Mouse (Mus musculus): ENCODE data around the gene Olfr1348.
"Not testable (repeated sequence)": the region's sequence is repeated elsewhere in the genome, so short reads cannot be mapped to it uniquely, and the experiment has no call there.

Gene Olfr1348

DNA sequence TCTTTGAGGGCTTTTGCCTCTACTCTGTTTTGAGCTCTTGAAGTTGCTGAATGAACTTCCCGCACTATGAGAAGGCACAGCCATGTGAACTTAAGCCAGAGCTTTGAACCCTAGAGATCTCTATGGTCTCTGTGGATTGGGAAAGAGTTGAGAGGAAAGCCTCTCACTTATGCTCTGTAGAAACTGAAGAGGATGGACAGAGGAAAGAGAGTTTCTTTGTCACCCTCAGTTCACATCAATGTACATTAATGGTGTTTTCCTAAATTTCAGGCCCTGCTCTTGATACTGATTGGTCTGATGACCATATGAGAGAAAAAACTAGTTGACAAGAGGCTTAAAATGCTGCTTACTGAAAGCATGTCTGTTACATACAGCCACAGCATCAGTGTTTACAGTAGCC is at the start of gene Olfr1348:
Gene Olfr1348, minus strand, starts transcription at position 101 of the 400 bp plus-strand sequence.
- no peak for DNase-seq (ENCODE audit: low spot score)

DNA sequence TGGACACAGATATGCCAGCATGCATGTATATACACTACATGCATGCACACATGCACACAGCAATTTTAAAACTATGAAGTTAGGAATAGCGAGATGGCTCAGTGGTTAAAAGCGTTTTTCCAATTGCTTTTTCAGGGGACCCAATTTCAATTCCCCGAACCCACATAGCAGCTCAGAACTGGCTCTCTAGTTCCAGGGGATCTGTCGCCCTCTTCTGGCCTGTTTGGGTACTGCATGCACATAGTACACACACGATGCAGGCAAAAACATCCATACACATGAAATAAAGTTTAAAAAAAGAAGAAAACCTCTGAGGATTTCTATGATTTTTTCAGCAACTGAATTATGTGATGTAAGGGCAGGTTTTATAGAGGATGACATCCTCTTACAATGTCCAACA is 17.6 kb upstream of the Olfr1348 start:
- no peak for DNase-seq (ENCODE audit: low spot score)

DNA sequence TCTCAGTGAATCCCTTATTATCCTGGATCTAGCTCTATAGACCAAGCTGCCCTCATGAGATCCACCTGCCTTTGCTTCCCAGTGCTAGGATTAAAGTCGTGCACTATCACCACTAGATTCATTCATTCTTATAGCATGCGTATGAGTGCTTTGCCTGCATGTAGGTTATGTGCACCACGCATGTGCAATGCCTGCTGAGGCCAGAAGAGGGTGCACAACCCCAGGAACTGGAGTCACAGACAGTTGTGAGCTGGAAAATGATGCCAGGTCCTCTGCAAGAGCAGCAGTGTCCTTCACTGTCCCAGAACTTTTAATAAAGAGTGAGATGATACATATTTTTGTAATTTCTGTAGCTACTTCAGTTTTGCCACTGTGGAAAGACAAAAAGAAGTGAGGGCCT is 16.5 kb upstream of the Olfr1348 start:
- no peak for DNase-seq (ENCODE audit: low spot score)

- no peak for DNase-seq (ENCODE audit: low spot score)
Observed at GRCm38 (mm10) chr7:6522850-6523249, 14.3 kb upstream of the Olfr1348 start, which contains the start of gene Olfr1349. TSS of gene Olfr1349 (minus strand) at chr7:6522950.

GRCm38 (mm10) chr7:6521666-6522065 is 13.1 kb upstream of the Olfr1348 start:
- DNase-seq (ENCODE audit: low spot score): no peak

DNA sequence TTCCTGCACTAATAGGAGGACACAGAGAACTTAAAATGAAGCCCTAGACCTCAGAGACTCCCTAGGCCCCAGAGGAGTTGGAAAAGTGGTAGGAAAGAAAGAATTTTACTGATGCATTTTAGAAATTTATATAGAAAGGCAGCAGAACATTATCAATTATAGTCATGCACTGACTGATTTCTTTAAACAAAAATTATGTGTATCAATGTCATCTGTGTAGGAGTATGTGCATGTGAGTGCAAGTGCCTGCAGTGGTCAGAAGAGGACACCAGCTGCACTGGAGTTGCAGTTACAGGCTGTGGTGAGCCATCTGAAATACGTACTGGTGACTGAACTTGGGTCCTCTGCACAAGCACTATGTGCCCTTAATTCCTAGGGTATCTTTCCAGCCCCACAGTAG is 8.9 kb downstream of the Olfr1348 start, which contains the start of gene Olfr1347:
Gene Olfr1347, minus strand, starts transcription at position 101 of the 400 bp plus-strand sequence.
- DNase-seq (ENCODE audit: low spot score): no peak

DNA sequence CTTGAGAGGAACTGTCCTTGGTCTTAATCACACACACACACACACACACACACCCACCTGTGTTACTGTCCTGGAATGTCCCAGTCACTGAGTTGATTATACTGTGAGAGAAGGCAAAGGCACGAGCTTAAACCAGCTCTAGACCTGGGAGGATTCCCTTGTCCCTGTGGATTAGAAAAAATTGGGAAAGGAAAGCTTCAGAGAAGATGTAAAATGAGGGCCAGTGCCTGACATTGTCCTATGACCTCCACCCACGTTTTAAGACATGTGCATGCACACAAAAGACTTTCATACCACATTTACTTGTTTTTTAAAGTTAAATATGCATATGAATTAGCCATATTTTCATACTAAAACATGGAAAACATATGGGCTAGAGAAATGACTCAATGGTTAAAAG is 21.7 kb downstream of the Olfr1348 start, which contains the start of gene Olfr5:
Gene Olfr5, minus strand, starts transcription at position 101 of the 400 bp plus-strand sequence.
- no peak for DNase-seq (ENCODE audit: low spot score)

DNA sequence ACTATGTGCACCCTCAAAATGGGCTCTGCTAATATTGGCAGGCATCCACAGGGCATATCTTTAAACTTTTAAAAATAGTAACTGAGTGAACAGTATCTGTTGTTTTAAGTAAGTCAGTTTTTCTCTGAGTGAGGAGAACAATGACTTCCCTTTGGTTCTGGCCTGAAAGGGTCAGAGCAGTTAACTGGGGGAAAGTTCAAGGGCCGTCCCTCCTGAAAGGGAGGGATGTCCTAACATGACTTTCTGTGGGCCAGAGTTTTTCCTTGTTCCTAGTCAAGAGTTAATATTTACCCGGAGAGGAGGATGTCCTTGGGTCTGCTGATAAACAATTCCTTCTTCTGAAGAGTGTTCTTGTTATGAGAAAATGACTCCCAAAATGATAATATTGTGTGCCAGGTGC is 30.9 kb downstream of the Olfr1348 start:
- DNase-seq (ENCODE audit: low spot score): not testable (repeated sequence)

DNA sequence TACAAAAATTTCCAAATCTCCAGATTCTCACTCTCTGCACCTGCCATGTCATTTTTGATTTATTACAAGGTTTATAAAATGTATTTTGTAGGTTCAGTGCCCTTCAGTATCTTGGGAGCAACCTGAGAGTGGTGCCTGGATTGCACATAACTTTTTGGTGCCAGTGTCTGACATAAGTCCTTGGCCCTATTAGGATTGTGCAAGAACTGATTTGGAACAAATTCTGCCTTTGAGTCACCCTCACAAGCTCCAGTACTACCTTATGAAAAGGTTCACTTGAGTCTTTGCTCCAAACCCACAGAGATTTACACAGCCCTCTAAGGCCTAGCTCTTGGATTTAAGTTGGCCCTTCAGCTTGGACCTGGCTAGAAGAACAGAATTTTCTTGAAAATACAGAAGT is 41.6 kb downstream of the Olfr1348 start, which contains the start of gene Olfr1346:
Gene Olfr1346, plus strand, starts transcription at position 151 of the 400 bp plus-strand sequence.
- DNase-seq (ENCODE audit: low spot score): no peak

- DNase-seq (ENCODE audit: low spot score): no peak
Observed at GRCm38 (mm10) chr7:6456399-6456798, 52.1 kb downstream of the Olfr1348 start.

DNA sequence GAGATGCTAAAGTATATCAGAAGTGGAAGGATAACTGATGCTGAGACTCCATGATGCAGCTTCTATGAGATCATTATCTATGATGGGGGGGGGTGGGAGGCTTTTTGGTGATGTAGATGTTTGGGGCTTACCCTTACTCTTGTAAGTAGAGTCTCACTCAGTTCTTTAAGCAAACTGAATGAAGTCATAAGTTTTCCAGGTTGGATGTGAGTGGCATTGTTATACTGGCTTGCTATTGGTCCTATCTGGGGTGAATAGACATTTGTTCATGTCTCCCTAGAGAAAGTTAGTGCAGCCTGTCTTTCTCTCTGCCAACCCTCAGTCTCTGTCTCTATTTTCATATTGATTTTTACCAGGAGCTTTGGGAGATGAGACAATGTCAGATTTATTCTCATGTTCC is 52.7 kb downstream of the Olfr1348 start, which contains the start of gene Olfr1336:
Gene Olfr1336, plus strand, starts transcription at position 301 of the 400 bp plus-strand sequence.
- no peak for DNase-seq (ENCODE audit: low spot score)

Measured in layer of hippocampus, adult 9-10 months (tissue).